Mouse (Mus musculus): ENCODE measurements around the gene Tpk1. TPM values are rescaled to one million over a fixed set of nuclear protein-coding genes. Genes with fewer than 3 reads are reported as not detected.

The Tpk1 gene
- polyA plus RNA-seq, 1 experiment from 2014 or later, result 7.4 TPM

DNA sequence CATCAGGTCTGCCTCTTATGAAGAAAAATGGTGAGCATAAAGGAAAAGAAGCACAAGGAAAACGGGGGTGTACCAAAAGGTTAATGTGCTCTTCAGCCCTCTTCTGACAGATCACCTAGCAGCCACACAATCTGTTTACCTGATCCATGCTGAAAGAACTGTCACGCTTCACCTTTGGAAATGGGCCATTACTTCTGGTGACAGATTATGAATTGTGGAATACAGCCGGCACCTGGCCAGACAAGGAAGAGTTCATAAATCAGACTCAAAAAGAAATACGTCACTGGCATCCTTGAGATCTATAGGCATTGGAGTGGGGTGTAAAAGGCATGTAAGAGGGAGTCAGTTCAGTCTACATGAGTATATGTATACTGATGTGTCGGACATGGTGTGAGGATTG is 292.9 kb downstream of the Tpk1 start:
- Histone ChIP-seq H3K4me3 (ENCODE audit: low read depth, low read length) (no peak overlapping the region), H3K4me2 (ENCODE audit: low read depth, low read length) (no peak overlapping the region), H3K9ac (replicated peaks) (no peak overlapping the region), H3K27ac (ENCODE audit: low read depth) (no peak overlapping the region), H3K4me1 (ENCODE audit: insufficient read depth) (no peaks in the 10 kb centered on the region), H3K9me3 (ENCODE audit: low read length) (no peaks in the 10 kb centered on the region), H3K36me3 (replicated peaks; ENCODE audit: insufficient read depth, low read length) (no peaks in the 10 kb centered on the region), H3K27me3 (ENCODE audit: insufficient read depth, low read length) (no peaks in the 10 kb centered on the region)
- DNase-seq (no peak), ATAC-seq (no peak)
- no peak for TF ChIP-seq CTCF (IDR thresholded peaks at IDR 0.05; ENCODE audit: low read depth)
- TF ChIP-seq EP300 (IDR thresholded peaks at IDR 0.05; ENCODE audit: low read depth), result no peak
- WGBS (ENCODE audit: insufficient replicate concordance), result 81% methylated on average over 5 of the region's 5 CpGs

DNA sequence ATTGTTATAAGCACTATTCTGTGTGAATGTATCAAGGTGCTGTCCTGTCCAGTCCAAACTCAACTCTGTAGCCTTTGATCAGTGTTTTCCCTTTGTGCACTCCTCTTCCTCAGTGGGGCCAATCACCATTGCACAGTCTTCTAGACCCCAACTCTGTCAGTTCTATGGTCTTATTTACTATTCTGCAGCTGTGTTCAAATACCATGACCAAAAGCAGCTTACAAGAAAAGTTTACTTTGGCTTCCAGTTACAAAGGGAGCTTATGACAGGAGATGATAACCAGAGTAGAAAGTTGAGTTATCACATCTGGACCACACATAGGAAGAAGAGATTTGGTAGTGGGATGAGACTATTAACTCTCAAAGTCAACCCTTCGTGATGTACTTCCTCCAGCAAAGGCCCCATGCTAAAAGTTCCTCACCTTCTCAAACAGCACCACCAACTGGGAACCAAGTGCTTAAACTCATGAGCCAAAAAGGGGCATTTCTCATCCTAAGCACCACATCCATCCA is 298.6 kb downstream of the Tpk1 start:
- no peak for TF ChIP-seq CTCF (IDR thresholded peaks at IDR 0.05; ENCODE audit: low read depth)
- no peak for TF ChIP-seq EP300 (IDR thresholded peaks at IDR 0.05; ENCODE audit: low read depth)
- Histone ChIP-seq H3K9ac (replicated peaks) (no peak overlapping the region), H3K4me2 (ENCODE audit: low read depth, low read length) (no peak overlapping the region), H3K4me1 (ENCODE audit: insufficient read depth) (no peaks in the 10 kb centered on the region), H3K9me3 (ENCODE audit: low read length) (no peaks in the 10 kb centered on the region), H3K27ac (ENCODE audit: low read depth) (no peak overlapping the region), H3K36me3 (replicated peaks; ENCODE audit: insufficient read depth, low read length) (no peaks in the 10 kb centered on the region), H3K4me3 (ENCODE audit: low read depth, low read length) (no peak overlapping the region), H3K27me3 (ENCODE audit: insufficient read depth, low read length) (no peaks in the 10 kb centered on the region)
- no peak for ATAC-seq
- no peak for DNase-seq
- 60% methylated on average over 1 of the region's 1 CpGs for WGBS (ENCODE audit: insufficient replicate concordance)

DNA sequence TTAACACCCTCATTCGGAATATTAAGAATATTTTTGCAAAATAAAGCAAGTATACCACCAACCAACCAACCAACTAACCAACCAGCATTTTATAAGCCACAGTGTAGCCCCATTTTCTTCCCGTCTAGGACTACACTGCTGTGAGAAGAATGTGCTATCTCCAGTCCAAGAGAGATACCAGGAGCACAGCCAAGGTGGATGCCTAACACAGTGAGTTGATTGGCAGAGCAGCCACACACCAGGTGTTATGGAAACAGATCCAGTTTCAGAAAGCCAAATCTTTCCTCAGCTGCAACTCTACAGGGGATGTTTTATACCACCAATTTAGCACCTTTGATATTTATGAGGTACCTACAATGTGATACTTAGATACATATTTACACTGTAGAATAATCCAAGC is 299.1 kb downstream of the Tpk1 start:
- no peak overlapping the region for H3K27ac ChIP-seq (ENCODE audit: low read depth)
- no peaks in the 10 kb centered on the region for H3K4me1 ChIP-seq (ENCODE audit: insufficient read depth)
- no peak overlapping the region for H3K4me3 ChIP-seq (ENCODE audit: low read depth, low read length)
- WGBS (ENCODE audit: insufficient replicate concordance), result 81% methylated on average over 2 of the region's 2 CpGs
- TF ChIP-seq CTCF (IDR thresholded peaks at IDR 0.05; ENCODE audit: low read depth) (no peak), EP300 (IDR thresholded peaks at IDR 0.05; ENCODE audit: low read depth) (no peak)
- H3K9me3 ChIP-seq (ENCODE audit: low read length), result no peaks in the 10 kb centered on the region
- H3K4me2 ChIP-seq (ENCODE audit: low read depth, low read length), result no peak overlapping the region
- DNase-seq (no peak), ATAC-seq (no peak)
- H3K36me3 ChIP-seq (replicated peaks; ENCODE audit: insufficient read depth, low read length), result no peaks in the 10 kb centered on the region
- H3K9ac ChIP-seq (replicated peaks), result no peak overlapping the region
- H3K27me3 ChIP-seq (ENCODE audit: insufficient read depth, low read length), result no peaks in the 10 kb centered on the region

DNA sequence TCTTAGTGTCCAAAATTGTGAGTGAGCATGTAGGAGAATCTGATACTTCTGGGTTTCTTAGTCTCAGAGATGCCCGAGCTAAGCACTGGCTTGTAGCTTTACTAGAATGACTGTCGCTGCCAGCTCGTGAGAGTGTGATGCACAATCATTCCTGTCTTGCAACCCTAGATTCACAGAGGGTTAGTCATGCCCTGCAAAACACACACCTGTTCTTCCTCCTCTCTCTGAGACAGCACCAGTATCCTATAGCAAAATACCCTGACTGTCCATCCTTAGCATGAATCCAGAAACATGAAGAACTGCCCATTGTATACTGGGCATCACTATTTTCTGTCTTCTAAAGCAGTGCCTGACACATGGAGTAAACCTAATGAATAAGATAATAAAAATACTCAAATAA is 302.2 kb downstream of the Tpk1 start:
- H3K36me3 ChIP-seq (replicated peaks; ENCODE audit: insufficient read depth, low read length), result no peaks in the 10 kb centered on the region
- no peak overlapping the region for H3K9ac ChIP-seq (replicated peaks)
- no peak overlapping the region for H3K4me3 ChIP-seq (ENCODE audit: low read depth, low read length)
- WGBS (ENCODE audit: insufficient replicate concordance), result 79% methylated on average over 3 of the region's 3 CpGs
- H3K27ac ChIP-seq (ENCODE audit: low read depth), result no peak overlapping the region
- H3K9me3 ChIP-seq (ENCODE audit: low read length), result no peaks in the 10 kb centered on the region
- ATAC-seq, result no peak
- TF ChIP-seq CTCF (IDR thresholded peaks at IDR 0.05; ENCODE audit: low read depth) (no peak), EP300 (IDR thresholded peaks at IDR 0.05; ENCODE audit: low read depth) (no peak)
- no peaks in the 10 kb centered on the region for H3K4me1 ChIP-seq (ENCODE audit: insufficient read depth)
- no peaks in the 10 kb centered on the region for H3K27me3 ChIP-seq (ENCODE audit: insufficient read depth, low read length)
- no peak for DNase-seq
- no peak overlapping the region for H3K4me2 ChIP-seq (ENCODE audit: low read depth, low read length)

DNA sequence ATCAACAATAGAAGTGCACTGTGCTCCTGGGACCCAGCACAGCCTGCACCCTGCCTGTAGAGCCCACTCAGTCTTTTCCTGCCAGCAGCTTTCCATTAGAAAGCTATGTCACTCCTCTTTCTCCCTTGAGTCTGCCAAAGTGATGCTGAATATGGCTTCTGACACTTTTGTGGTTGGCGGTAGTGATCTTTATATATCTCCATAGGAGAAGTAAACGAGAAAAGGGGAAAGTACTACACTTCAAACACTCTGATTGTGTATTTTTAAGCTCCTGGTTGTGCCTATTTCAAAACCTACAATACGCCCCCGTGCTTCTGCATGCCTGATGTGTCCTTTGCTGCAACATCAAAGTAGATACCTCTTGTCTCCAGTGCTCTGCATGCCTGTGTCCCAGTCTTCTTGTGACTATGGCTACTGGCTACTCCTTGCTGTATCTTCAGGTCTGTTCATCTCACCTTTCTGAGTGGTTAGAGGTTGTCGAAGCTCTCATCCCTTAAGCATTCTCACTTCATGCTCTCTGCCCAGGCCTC is 302.7 kb downstream of the Tpk1 start:
- H3K36me3 ChIP-seq (replicated peaks; ENCODE audit: insufficient read depth, low read length), result no peaks in the 10 kb centered on the region
- H3K4me2 ChIP-seq (ENCODE audit: low read depth, low read length), result no peak overlapping the region
- no peaks in the 10 kb centered on the region for H3K27me3 ChIP-seq (ENCODE audit: insufficient read depth, low read length)
- no peak for DNase-seq
- no peak for ATAC-seq
- H3K9ac ChIP-seq (replicated peaks), result no peak overlapping the region
- H3K9me3 ChIP-seq (ENCODE audit: low read length), result no peaks in the 10 kb centered on the region
- no peak overlapping the region for H3K4me3 ChIP-seq (ENCODE audit: low read depth, low read length)
- H3K4me1 ChIP-seq (ENCODE audit: insufficient read depth), result no peaks in the 10 kb centered on the region
- WGBS (ENCODE audit: insufficient replicate concordance), result 74% methylated on average over 5 of the region's 5 CpGs
- H3K27ac ChIP-seq (ENCODE audit: low read depth), result no peak overlapping the region
- no peak for TF ChIP-seq CTCF (IDR thresholded peaks at IDR 0.05; ENCODE audit: low read depth)
- no peak for TF ChIP-seq EP300 (IDR thresholded peaks at IDR 0.05; ENCODE audit: low read depth)

DNA sequence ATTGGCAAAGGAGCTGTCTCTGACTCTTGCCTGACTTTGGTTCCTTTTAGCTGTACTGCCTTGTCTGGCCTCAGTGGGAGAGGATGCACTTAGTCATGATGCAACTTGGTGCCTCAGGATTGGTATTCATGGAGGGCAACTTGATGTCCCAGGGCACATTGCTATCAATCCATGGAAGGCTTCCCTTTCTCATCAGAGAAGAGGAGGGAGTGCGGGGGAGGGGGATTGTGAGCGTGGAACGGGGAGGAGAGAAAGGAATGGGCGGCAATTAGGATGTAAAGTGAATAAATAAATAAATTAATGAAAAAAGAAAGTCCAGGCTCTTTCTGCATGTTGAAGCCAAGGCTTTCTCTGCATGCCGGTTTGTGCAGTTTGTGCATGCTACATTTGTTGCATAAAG is 304.8 kb downstream of the Tpk1 start:
- no peak for DNase-seq
- no peak overlapping the region for H3K27ac ChIP-seq (ENCODE audit: low read depth)
- TF ChIP-seq CTCF (IDR thresholded peaks at IDR 0.05; ENCODE audit: low read depth) (no peak), EP300 (IDR thresholded peaks at IDR 0.05; ENCODE audit: low read depth) (no peak)
- H3K9ac ChIP-seq (replicated peaks), result no peak overlapping the region
- H3K4me3 ChIP-seq (ENCODE audit: low read depth, low read length), result no peak overlapping the region
- H3K4me1 ChIP-seq (ENCODE audit: insufficient read depth), result no peaks in the 10 kb centered on the region
- no peak for ATAC-seq
- H3K9me3 ChIP-seq (ENCODE audit: low read length), result no peaks in the 10 kb centered on the region
- H3K36me3 ChIP-seq (replicated peaks; ENCODE audit: insufficient read depth, low read length), result no peaks in the 10 kb centered on the region
- H3K4me2 ChIP-seq (ENCODE audit: low read depth, low read length), result no peak overlapping the region
- 79% methylated on average over 5 of the region's 5 CpGs for WGBS (ENCODE audit: insufficient replicate concordance)
- H3K27me3 ChIP-seq (ENCODE audit: insufficient read depth, low read length), result no peaks in the 10 kb centered on the region

DNA sequence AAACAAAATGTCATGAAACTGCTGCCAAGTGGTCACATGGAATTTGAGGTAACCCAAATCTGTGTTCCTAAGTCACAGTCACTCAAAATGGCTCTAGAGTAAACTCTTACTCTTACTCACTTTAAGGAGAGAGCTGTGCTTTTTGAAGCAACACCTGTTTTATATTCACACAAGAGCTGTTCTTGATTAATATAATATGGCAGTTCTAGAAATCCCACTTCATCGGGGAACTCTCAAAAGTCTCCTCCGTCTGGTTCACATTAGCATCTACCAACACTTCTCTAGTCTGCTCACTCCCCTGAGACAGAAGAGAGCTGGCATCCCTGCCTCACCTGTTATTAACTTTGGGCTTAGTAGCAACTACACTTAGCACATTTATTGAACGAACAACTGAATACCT is 305.9 kb downstream of the Tpk1 start:
- WGBS (ENCODE audit: insufficient replicate concordance), result 81% methylated on average over 3 of the region's 3 CpGs
- ATAC-seq, result no peak
- H3K27ac ChIP-seq (ENCODE audit: low read depth), result no peak overlapping the region

More for the DNA sequence above, 305.9 kb downstream of the Tpk1 start:
- H3K9me3 ChIP-seq (ENCODE audit: low read length), result no peaks in the 10 kb centered on the region
- no peaks in the 10 kb centered on the region for H3K4me1 ChIP-seq (ENCODE audit: insufficient read depth)
- no peak for DNase-seq
- no peak overlapping the region for H3K9ac ChIP-seq (replicated peaks)
- no peak overlapping the region for H3K4me2 ChIP-seq (ENCODE audit: low read depth, low read length)
- no peaks in the 10 kb centered on the region for H3K27me3 ChIP-seq (ENCODE audit: insufficient read depth, low read length)
- TF ChIP-seq CTCF (IDR thresholded peaks at IDR 0.05; ENCODE audit: low read depth) (no peak), EP300 (IDR thresholded peaks at IDR 0.05; ENCODE audit: low read depth) (no peak)
- H3K4me3 ChIP-seq (ENCODE audit: low read depth, low read length), result no peak overlapping the region
- H3K36me3 ChIP-seq (replicated peaks; ENCODE audit: insufficient read depth, low read length), result no peaks in the 10 kb centered on the region
